ENCODE assay signal across 11 mouse cellular contexts in genomic region chr8:105808480-105808879, GRCm38 (mm10). TPM values are rescaled to one million over a fixed set of nuclear protein-coding genes. Genes with fewer than 3 reads are reported as not detected.
DNase-seq lines count a peak whose midpoint lies in the region; ATAC-seq lines count a peak whose summit lies in the region.
"Had no signal": no experiment of that assay in that cellular context is flagged by ENCODE, and none has a peak within 500 bp of the region (broad histone marks: within the 10 kb centered on the region; RNA-seq: fewer than 3 reads in every experiment).

No protein-coding gene starts in this region.

- no peaks in the 10 kb centered on the region for H3K9me3 ChIP-seq in forebrain, embryonic 12.5 days
- H3K9me3 ChIP-seq: forebrain, embryonic 10.5 days had no signal

- H3K4me3 ChIP-seq in forebrain, embryonic 12.5 days (replicated peaks): no peak overlapping the region
- H3K4me3 ChIP-seq: forebrain, embryonic 10.5 days had no signal

- peaks cover 41% of the 10 kb centered on the region for H3K36me3 ChIP-seq in forebrain, embryonic 12.5 days (replicated peaks)

- no peak overlapping the region for H3K27ac ChIP-seq in forebrain, embryonic 12.5 days
- H3K27ac ChIP-seq: forebrain, embryonic 10.5 days had no signal

- no peaks in the 10 kb centered on the region for H3K27me3 ChIP-seq in forebrain, embryonic 12.5 days

- ATAC-seq in forebrain, embryonic 12.5 days (ENCODE audit: low FRiP score): no peak

- no peaks in the 10 kb centered on the region for H3K4me1 ChIP-seq in forebrain, embryonic 12.5 days
- H3K4me1 ChIP-seq: forebrain, embryonic 10.5 days had no signal

- no peak overlapping the region for H3K4me2 ChIP-seq in forebrain, embryonic 12.5 days

- intact Hi-C loops in heart, postnatal 36 days (cut with DNase I): no loop called here

- DNase-seq in heart, postnatal 36 days: peak; percentile 22 to 33
- no peak for DNase-seq in heart, adult 9 months (ENCODE audit: low spot score in 2 of 2)
- DNase-seq in MN1 (ENCODE audit: low spot score): peak; percentile 51
- peak; percentile 55 for DNase-seq in gastrocnemius, postnatal 25 days
- peak; percentile 48 for DNase-seq in lung, postnatal 36 days
- no peak for DNase-seq in spleen, postnatal 10 days (ENCODE audit: low spot score in 2 of 2)
- no peak for DNase-seq in urinary bladder, postnatal 36 days (ENCODE audit: low spot score in 2 of 2)

- WGBS in forebrain, embryonic 12.5 days: 97% methylated on average over 2 of the region's 2 CpGs

- no peak overlapping the region for H3K9ac ChIP-seq in forebrain, embryonic 12.5 days

RNA-seq across cellular contexts. Expression of gene Ranbp10, which starts 18.7 kb away (rescaled TPM):
- total RNA-seq in heart, postnatal 36 days (2021): 10 to 100 TPM; 19.8 TPM
- total RNA-seq in gastrocnemius, postnatal 25 days (2021): 10 to 100 TPM; 14.6 to 20.5 TPM
- 14.5 and 14.6 TPM in 2 replicates for polyA plus RNA-seq in forebrain, embryonic 12.5 days (2016; fragmentation: Nextera tagmentation; extraction: Ambion mirVana)

RNA-seq across cellular contexts. Expression of gene Tsnaxip1, which starts 19.1 kb away (rescaled TPM):
- total RNA-seq in heart, postnatal 36 days (2021): not detected
- total RNA-seq in gastrocnemius, postnatal 25 days (2021): not detected
- 0.12 and 0.51 TPM in 2 replicates for polyA plus RNA-seq in forebrain, embryonic 12.5 days (2016; fragmentation: Nextera tagmentation; extraction: Ambion mirVana)
- total RNA-seq: monocyte, adult 5-6 weeks had no signal
- polyA plus RNA-seq: large intestine, adult 2 months had no signal

RNA-seq across cellular contexts. Expression of gene Cenpt, which starts 44.6 kb away (rescaled TPM):
- 1 to 10 TPM; 2.0 to 2.6 TPM for total RNA-seq in heart, postnatal 36 days (2021)
- 1 to 10 TPM; 1.2 to 1.7 TPM for total RNA-seq in gastrocnemius, postnatal 25 days (2021)
- polyA plus RNA-seq in forebrain, embryonic 12.5 days (2016; fragmentation: Nextera tagmentation; extraction: Ambion mirVana): 67.1 and 70.7 TPM in 2 replicates

RNA-seq across cellular contexts. Expression of gene Thap11, which starts 46.5 kb away (rescaled TPM):
- total RNA-seq in heart, postnatal 36 days (2021): 10 to 100 TPM; 26.5 to 28.3 TPM
- total RNA-seq in gastrocnemius, postnatal 25 days (2021): 10 to 100 TPM; 19.3 to 19.5 TPM
- polyA plus RNA-seq in forebrain, embryonic 12.5 days (2016; fragmentation: Nextera tagmentation; extraction: Ambion mirVana): 80.4 and 81.9 TPM in 2 replicates

RNA-seq across cellular contexts. Expression of gene Gfod2, which starts 50.0 kb away (rescaled TPM):
- 1 to 10 TPM; 4.0 to 4.1 TPM for total RNA-seq in heart, postnatal 36 days (2021)
- total RNA-seq in gastrocnemius, postnatal 25 days (2021): 1 to 10 TPM; 5.1 to 6.2 TPM
- 57.1 and 57.4 TPM in 2 replicates for polyA plus RNA-seq in forebrain, embryonic 12.5 days (2016; fragmentation: Nextera tagmentation; extraction: Ambion mirVana)
- total RNA-seq: monocyte, adult 5-6 weeks had no signal

Comparison
In these comparisons a context has a peak if more than half of its experiments do, and no peak if none do; other contexts are left out.
1. DNase-seq: peak in heart, postnatal 36 days (2 of 2), MN1 (single experiment), gastrocnemius, postnatal 25 days (single experiment) and lung, postnatal 36 days (single experiment); none in heart, adult 9 months (0 of 2), spleen, postnatal 10 days (0 of 2) and urinary bladder, postnatal 36 days (0 of 2).